Mouse (Mus musculus) G1E-ER4 (cell line): ENCODE results near the gene Kank1. TPM values are rescaled to one million over a fixed set of nuclear protein-coding genes. Genes with fewer than 3 reads are reported as not detected.

Source experiments
- GATA1 ChIP-seq: IDR thresholded peaks from one replicate; pipeline ENCODE4 v1.8.0; 2012; ENCODE audit warnings: low read length, inconsistent platforms
- polyA plus RNA-seq: library from polyadenylated mRNA; stranded (reverse); fragments of >175 nt; gene quantifications from 2 replicates; pipeline ENCODE4 v1.2.3, GENCODE M21; 2012

Gene Kank1
- not detected in 2 replicates for polyA plus RNA-seq

GRCm38 (mm10) chr19:25236596-25237491, at the start of gene Kank1:
Kank1 (plus strand) TSS chr19:25236975.
- TF ChIP-seq GATA1: no peak

GRCm38 (mm10) chr19:25187681-25188080, 49.1 kb upstream of the Kank1 start:
- no peak for TF ChIP-seq GATA1

- TF ChIP-seq GATA1: no peak
Observed at GRCm38 (mm10) chr19:25193751-25194150, 43.0 kb upstream of the Kank1 start.

- TF ChIP-seq GATA1: no peak
Observed at GRCm38 (mm10) chr19:25200081-25200860, 36.5 kb upstream of the Kank1 start.

- no peak for TF ChIP-seq GATA1
Observed at GRCm38 (mm10) chr19:25203077-25203476, 33.7 kb upstream of the Kank1 start.

GRCm38 (mm10) chr19:25206969-25207368, 29.8 kb upstream of the Kank1 start:
- TF ChIP-seq GATA1: no peak

GRCm38 (mm10) chr19:25207731-25208361, 28.9 kb upstream of the Kank1 start:
- no peak for TF ChIP-seq GATA1

GRCm38 (mm10) chr19:25208596-25209110, 28.1 kb upstream of the Kank1 start:
- no peak for TF ChIP-seq GATA1

GRCm38 (mm10) chr19:25220611-25221010, 16.2 kb upstream of the Kank1 start:
- TF ChIP-seq GATA1: no peak

- no peak for TF ChIP-seq GATA1
Observed at GRCm38 (mm10) chr19:25221964-25222640, 14.7 kb upstream of the Kank1 start.

GRCm38 (mm10) chr19:25230058-25230974, 6.5 kb upstream of the Kank1 start:
- no peak for TF ChIP-seq GATA1

- no peak for TF ChIP-seq GATA1
Observed at GRCm38 (mm10) chr19:25230975-25231334, 5.8 kb upstream of the Kank1 start.

GRCm38 (mm10) chr19:25232032-25232431, 4.7 kb upstream of the Kank1 start:
- TF ChIP-seq GATA1: no peak

GRCm38 (mm10) chr19:25237492-25238040, 791 bp downstream of the Kank1 start:
- TF ChIP-seq GATA1: no peak
